Mouse (Mus musculus): ENCODE data around the gene Lifr.

The Lifr gene

DNA sequence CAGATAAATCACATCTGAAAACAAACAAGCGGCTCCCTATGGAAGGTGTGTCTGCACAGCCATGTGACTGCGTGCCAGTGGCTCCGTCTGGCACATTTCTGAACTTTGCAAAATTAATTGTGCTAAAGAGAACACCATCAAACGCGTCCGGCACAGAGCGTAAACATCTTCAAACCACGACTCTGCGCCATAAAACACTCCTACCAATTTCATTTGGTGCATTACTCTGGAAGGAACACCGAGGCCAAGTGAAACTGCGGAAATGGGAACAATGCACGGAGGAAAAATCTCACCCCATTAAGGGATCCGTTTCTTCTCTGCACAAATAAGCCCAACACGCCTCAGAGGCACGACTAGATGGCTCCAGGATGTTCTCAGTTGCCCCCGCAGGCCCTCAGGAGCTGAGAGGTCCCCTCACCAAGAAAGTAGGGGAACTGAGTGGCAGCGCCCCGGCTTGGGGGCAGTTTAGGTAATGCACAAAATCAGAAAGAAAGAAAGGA lies 38.3 kb downstream of the Lifr start:
- no peak for DNase-seq (ENCODE audit: low read depth, low spot score)

DNA sequence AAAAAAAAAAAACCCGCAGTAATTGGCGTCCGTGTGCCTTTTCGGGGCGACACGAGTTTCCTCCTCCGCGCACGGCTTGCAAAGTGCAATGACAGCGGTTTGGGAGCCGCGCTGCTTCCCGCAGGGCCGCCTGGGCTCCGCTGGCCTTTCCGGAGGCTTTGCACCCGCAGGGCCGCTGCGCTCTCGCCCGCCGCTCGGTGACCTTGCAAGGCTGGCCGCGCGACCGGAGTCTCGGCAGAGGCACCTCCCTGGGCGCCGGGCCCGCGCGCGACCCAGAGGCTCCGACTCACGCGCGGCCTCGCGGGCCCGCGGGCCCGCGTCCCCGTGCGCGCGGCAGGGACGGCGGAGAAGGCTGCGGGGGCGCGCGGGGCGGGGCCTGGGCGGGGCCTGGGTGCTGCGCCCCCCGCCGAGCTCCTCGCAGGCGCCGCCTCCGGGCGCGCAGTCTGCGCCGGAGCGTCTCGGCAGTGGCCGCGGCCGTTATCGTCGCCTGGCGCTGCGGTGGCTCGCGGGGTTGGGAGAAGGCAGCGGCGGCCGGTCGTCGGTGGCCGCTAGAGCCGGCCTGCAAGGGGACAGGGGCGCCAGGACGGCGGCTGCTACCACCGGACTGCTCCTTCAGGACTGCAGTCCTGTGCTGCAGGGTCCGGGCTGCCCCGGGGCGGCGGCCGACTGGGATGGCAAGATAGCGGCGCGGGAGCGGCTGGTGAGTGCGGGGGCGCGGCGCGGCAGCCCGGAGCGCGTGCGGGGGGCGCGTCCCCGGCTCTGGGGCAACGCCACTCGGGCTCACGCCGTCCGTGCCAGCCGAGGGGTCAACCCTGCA lies 38.9 kb downstream of the Lifr start:
- DNase-seq (ENCODE audit: low read depth, low spot score): peak; percentile 68

DNA sequence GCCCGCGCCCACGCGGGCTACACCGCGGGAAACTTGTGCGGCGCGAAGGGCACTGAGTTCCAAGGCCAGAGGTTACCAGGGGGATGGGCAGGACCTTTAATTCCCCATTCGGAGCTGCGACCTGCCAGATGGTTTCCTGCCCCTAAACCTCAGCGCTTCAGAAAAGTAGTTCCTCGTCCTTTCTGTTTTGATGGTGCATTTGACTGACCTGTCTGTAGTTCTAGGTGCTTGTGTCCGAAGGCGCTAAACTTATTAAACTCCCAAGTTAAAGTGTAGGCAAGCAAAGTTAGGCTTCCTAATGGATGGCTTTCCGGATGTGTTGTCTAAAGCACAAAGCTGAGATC lies 39.5 kb downstream of the Lifr start:
- no peak for DNase-seq (ENCODE audit: low read depth, low spot score)

DNA sequence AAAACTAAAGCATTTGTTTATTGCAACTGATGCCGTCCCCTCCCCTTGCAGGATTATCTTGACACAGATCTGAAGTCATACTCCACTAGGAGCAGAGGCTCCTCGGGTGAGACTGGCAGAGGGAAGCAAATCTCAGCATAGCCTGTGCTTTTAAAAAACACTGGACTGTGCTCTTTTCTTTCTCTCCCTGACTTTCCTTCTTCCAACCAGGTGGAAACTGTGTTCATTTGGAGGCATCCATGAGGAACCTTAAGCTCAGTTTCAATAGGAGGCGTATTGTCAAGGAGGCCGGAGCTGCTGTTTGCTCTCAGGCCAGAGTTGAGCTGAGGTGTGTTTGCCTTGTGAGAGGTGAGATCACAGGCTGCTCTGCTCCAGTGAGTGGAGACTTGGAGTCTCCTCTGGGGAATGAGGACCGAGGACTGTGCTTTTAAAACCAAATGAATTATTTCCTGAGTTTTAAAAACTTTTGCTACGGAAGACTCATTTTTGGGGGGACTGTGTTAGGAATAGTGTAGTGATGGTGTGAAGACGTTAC lies 40.3 kb downstream of the Lifr start:
- DNase-seq (ENCODE audit: low read depth, low spot score): no peak

DNA sequence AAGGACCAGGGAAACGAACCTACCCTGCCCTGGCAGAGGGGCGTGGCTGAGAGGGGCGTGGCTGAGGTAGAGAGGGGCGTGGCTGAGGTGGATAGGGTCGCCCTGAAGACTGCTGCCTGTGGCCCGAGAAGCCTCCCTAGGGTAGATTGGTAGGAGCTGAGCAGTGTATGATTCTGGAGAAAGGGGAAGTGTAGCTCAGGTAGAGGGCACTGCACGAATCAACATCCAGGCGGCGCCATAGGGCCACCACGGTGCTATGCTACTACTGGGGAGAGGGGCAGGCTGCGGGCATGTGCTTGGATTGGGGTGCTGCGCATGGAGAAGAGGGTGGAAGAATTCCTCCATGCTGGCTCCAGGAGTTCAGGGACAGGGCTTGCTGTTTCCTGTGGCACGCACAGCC lies 42.3 kb downstream of the Lifr start:
- DNase-seq (ENCODE audit: low read depth, low spot score): no peak

DNA sequence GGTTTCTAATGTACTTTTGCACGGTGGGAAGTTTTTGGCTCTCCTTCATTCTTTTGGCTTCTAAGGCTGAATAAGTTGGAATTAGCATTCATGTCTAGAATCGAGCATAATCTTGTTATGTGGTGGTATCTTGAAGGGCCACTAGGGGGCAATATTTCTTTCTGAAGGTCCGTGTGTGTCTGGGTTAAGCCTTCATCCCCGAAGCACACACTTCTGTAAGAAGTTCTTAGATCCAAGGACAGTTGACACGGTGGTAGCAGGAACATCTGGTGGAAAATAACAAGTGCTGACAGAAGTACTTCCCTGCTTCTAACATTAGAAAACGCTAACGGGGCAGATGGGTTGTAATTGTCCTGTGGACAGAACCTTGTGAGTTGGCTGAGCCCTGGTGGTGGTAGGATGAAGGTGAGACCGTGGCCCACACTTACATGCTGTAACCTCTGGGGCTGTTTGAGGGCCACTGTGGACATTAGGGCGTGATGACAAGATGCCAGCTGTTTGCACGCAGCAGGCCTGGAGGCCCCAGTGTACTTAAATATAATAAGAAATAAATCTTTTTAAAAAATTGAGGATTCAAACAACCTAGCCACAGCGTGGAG lies 44.1 kb downstream of the Lifr start:
- peak; percentile 35 for DNase-seq (ENCODE audit: low read depth, low spot score)

DNA sequence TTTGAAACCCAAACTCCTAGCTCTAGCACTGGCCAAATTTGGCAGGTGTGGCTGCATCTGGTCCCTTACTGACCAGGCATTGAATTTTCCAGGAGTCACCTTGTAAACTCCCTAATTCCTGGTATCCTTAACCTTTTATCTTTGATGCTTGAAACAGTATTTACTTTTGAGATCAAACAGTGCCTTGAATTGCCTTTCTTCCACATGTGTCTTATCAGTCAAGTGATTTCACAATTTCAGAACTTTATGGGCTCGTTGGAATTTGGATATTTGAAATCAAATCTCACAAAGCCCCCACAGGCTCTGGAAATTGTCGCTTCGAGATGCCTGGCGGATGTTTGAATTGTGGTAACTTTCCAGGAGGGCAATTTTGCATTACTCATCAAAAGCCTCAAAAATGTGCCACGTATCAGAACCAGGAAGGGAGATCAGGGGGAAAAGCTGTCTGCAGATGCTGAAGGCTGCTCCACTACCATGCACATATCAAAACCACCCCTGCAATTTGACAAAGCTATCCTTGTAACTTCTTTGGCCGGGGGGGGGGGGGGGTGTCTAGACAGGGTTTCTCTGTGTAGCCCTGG lies 45.7 kb downstream of the Lifr start:
- DNase-seq (ENCODE audit: low read depth, low spot score): no peak

DNA sequence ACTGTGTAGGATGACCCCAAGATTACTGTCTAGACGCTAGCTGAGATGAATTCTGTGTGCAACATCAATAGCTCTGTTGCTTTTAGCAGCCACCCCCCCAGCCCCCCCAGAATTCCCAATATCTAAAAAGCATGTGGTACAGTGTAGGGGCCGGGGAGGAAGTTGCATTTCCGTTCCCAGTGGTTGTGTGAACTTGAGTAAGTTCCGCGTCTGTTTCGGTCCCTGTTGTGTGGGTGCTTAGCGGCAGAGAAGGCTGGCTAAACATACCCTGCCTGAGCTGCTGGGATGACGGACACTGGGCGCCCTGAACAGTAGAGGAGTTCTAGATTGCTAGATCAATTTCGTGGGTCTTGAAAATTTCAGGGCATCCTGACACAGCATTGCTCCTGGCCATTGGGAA lies 46.5 kb downstream of the Lifr start:
- DNase-seq (ENCODE audit: low read depth, low spot score): no peak

DNA sequence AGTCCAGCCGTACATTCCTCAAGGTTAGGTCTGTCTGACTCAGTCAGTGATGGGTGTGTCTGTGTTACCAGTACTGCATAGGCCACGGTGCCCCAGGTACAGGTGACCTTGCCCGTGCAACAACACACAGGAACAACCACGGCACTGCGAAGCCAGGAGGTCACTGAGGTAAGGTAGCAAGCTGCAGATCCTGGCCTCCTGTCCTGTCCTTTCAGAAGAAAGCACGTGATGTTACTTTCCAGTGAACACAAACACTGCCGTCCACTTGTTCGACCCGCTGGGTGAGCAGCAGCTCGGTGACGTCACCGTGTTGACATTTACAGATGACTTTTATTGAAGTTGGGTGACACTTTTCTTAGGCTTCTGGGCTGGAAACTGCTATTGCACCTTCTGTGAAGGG lies 47.2 kb downstream of the Lifr start:
- no peak for DNase-seq (ENCODE audit: low read depth, low spot score)

DNA sequence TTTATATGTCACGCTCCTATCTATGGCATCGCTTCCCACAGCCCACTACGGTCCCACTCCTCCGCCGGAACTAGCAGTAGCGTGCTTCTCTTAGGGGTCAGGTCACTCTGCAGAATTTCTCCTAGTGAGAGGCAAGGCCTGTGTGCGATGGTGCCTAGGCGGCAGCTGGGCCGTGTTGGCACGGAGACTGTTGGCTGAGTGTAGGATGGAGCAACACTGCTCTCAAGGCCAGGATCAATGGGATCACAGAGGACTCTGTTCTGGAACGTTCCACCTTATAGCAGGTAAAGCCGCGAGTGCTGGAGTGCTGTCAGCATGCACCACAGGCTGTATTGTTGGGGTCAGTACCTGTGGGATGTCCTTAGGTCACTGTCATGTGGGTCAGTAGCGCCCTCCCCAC lies 48.1 kb downstream of the Lifr start:
- DNase-seq (ENCODE audit: low read depth, low spot score): no peak

DNA sequence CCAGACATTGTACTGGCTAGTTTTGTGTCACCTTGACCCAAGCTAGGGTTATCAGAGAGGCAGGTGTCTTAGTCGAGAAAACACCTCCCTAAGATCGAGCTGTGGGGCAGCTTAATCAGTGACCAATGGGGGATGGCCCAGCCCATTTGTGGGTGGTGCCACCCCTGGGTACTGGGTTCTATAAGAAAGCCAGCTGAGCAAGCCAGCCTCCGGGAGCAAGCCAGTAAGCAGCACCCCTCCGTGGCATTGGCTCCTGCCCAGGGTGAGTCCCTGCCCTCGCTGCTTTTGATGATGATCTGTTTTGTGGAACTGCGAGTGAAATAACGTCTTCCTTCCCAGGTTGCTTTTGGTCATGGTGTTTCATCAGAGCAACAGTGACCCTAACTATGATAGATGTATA lies 49.9 kb downstream of the Lifr start:
- DNase-seq (ENCODE audit: low read depth, low spot score): no peak

DNA sequence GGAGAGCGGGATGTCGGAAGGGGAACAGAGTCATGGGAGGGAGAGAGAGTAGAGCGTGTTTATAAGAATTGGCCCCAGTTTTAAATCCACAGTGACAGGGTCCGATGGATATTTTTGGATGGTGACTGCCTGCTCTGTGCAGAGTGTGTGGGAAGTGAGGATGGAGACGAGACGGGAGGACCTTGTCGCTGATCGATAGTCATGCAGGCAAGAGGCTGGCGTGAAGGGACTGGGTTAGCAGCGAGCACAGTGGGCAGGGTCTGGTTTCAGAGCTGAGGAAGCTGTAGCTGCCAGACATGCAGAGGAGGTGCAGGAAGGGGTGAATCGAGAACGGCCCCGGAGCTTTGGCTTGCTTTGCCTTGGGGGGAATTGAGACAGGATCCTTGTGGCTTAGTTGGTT lies 50.8 kb downstream of the Lifr start:
- DNase-seq (ENCODE audit: low read depth, low spot score): no peak

DNA sequence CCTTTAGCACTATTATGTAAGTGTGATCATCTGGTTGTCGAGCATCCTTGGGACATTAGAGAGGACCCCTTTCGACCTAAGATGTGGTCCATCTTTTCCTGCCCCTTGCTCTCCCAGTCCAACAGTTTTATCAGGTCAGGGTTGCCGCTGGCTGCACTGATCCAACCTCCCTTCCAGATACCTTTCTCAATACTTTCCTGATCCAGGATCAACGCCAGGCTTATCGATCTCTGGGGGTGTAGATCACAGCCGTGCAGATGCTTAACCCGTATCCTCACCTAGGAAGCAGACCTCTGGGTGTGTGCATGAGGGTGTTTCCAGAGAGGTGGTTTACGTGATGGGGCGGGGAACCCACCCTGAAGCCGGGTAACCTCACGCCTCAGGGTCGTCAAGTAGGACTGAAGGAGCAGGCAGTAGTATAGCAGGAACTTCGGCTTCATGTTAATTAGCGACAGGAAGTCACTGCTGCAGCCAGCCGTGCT lies 53.3 kb downstream of the Lifr start:
- no peak for DNase-seq (ENCODE audit: low read depth, low spot score)

DNA sequence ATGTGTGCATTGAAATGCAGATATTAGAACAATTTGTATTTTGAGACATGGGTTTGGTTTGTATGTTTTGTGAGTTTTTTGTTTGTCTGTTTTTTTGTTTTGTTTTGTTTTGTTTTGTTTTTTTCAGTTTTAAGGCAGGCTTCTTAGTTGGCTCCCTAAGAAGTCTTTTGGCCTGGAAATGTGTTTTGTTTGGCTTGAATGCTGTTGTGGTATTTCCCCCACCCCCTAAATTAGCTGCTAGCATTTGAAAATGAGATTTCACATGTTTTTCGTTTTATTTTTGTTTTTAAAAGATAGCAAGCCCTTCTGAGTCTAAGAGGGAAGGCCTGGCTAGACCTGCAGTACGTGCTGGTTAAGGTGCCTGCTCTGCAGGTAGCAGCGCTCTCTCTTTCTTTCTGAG lies 54.1 kb downstream of the Lifr start:
- DNase-seq (ENCODE audit: low read depth, low spot score): no peak

DNA sequence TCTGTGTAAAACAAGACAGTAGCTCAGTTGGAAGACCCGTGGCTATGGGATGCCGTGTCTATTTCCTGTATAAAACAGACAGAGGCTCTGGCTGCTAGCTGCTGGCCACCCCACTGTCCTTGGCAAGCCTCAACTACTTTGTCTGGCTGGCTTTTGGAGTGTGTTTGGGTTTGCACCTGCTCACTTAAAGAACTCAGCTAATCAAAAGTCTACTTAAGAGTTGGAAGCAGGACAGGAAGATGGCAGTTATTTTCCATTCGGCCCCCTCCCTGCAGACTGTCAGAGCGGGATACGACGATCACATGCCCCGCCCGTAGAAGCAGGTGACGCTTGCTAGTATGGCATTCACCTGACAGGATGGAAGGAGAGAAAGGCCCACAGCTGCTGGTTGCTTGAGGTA lies 54.5 kb downstream of the Lifr start:
- no peak for DNase-seq (ENCODE audit: low read depth, low spot score)

DNA sequence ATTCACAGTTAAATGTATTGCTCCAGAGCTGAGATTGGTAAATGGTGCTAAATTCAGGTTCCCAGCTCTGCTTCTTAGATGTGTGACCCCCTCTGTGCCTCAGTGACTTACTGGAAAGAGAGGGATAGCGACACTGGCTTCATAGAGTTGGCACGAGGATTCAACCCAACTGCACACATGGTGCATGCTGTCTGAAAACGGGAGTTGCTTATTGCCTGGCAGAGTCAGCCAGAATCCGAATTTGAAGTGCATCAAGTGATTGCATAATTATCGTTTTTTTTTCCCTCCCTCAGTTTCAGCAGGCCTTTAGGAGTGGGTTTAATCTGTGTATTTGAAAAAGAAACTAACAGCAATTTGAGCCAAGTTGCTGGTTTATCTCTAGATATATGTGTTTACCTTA lies 55.1 kb downstream of the Lifr start:
- DNase-seq (ENCODE audit: low read depth, low spot score): no peak

DNA sequence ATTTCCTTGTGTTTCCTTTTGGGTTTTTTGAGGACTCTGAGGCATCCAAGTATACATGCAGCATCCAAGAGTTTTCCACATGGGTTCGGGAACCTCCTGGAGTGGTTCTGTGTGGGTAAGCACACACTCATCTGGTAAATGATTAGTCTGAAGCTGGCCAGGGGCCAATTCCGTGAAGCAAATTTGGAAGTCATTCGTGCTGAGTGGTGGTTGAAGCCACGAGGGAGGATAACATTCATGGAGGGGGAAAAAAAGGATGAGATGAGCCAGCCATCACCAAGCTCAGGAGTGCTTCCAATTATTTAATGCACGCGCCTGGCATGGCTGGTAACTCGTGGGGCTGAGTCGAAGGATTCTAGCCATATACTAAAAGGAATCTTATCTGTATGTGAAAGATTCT lies 56.1 kb downstream of the Lifr start:
- DNase-seq (ENCODE audit: low read depth, low spot score): no peak

DNA sequence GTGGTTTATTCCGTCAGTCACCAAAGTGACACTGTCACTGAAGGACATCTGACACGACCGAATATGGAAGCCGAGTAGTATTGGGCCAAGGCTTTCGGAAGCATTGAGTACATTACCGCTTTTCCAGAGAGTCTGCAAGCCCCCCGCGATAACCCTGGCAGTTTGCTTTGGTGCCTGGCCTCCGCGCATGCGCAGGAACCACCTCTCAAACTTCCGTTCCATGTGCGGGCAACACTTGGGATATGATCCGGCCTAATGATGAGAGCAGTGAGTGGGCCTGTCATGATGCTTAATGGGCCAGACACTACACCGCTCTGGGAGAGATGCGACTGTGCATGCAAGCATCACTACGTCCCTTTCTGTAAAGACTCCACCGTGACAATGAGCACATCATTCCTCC lies 59.4 kb downstream of the Lifr start:
- no peak for DNase-seq (ENCODE audit: low read depth, low spot score)

DNA sequence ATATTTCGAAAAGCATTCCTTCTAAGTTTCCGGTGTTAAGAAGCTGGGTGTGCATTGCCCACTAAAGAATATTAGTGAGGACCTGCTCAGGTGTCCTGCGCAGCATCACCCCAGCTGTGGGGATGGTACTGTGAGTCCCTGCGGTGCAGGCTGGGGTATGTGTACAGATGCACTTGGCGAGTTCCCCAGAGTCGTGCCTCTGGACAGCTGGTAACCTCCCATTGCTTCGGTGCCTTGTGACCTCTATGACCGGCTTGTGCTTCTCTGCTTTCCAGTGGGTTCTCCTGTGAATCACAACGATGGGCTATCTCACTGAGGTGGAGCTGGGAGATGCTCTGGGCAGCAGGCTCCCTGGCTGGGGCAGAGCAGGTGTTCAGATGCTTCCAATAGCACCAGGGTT lies 60.2 kb downstream of the Lifr start:
- no peak for DNase-seq (ENCODE audit: low read depth, low spot score)

DNA sequence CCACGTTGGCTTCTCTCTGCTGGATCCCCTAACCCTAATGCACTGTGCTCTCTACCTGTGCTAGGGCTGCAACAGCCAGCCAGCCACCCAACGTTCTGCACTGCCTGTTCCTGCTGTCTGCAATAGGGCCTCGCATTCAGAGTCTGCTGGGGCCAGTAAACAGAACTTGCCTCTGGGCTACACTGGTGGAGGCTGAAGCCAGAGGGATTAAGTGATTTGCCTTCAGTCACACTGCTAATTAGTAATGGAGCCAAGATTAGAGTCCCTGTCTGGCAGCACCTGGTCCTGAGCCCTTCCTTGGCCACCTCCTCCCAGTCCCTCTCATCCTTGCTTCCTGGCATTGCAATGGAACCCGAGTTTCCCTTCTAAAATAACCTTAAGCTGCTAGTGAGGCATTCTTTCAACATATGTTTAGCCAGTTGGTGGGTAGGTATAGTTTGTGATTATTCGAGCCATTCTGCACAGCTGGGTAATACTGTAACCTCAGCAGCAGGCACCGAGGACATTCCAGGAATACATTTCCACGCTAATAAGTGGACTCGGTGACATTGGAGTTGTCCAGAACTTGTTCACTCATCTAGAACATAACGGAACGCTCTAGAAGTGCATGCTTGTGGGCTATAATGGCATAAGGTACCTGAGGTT lies 61.8 kb downstream of the Lifr start:
- DNase-seq (ENCODE audit: low read depth, low spot score): no peak

DNA sequence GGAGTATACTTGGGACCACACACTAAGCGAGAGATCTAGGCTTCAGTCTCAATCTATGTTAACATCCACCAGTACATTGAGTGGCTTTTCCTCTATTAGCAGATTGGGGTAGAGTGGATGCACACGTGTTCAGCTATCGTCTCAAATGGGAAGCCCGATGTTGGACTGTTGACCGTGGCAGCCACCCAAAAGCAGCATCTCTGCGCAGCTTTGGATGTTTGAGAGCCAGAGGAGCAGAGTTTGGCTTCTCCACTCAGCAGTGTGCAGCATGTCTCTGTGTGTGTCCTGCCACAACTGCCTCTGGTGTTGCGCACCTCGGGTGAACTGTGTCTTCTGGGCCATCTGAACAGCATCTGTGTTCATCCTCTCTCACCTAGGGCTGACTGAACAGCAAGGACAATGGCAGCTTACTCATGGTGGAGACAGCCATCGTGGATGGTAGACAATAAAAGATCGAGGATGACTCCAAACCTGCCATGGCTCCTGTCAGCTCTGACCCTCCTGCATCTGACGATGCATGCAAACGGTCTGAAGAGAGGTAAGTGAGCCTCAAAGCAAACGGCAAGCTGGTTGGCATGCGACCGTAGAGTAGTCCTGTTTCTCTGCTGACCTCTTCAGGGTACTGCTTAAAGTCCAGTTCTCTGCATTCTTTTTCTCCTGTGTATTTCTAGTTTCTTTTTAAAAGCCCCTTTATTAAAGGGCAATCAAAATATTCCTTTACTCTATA lies 63.8 kb downstream of the Lifr start:
- no peak for DNase-seq (ENCODE audit: low read depth, low spot score)

DNA sequence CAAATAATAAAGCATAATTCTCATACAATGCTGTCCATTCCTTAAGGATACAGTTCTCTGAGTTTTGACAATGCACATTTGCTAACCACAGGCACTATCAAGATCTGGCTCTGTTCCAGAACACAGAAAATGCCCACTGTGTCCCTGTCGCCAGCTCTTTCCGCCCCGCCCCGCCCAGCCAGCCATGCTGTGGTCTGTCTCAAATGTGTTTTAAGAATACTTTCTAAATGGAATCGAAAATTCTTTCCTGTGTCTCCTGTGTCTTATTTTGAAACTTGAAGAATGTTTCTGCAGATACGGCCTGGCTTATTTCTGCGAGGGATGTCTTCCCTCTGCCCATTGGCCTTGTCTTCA lies 64.3 kb downstream of the Lifr start:
- no peak for DNase-seq (ENCODE audit: low read depth, low spot score)
